Mouse (Mus musculus): Measurements from ENCODE around the gene Ccdc182. TPM values are rescaled to one million over a fixed set of nuclear protein-coding genes. Genes with fewer than 3 reads are reported as not detected.
A peak's percentile ranks its signal among the peaks of the same experiment; 100 is the strongest.

The Ccdc182 gene
- polyA plus RNA-seq, 1 experiment from 2014 or later, result not detected

- peaks cover 15% of the 10 kb centered on the region for H3K4me1 ChIP-seq
- H3K9me3 ChIP-seq, result no peaks in the 10 kb centered on the region
- H3K4me2 ChIP-seq, result no peak overlapping the region
- H3K27ac ChIP-seq, result peak overlapping the region; percentile 52
- no peak overlapping the region for H3K9ac ChIP-seq
- H3K27me3 ChIP-seq (replicated peaks), result no peaks in the 10 kb centered on the region
- WGBS, result 39% methylated on average over 5 of the region's 5 CpGs
- peak; percentile 77 for ATAC-seq (ENCODE audit: insufficient read depth, low FRiP score, low read depth)
- no peaks in the 10 kb centered on the region for H3K36me3 ChIP-seq
- H3K4me3 ChIP-seq (replicated peaks), result no peak overlapping the region
Observed at GRCm38 (mm10) chr11:88334893-88335292, 41.0 kb downstream of the Ccdc182 start.

- WGBS, result 94% methylated on average over 3 of the region's 3 CpGs
- H3K9ac ChIP-seq, result no peak overlapping the region
- H3K4me2 ChIP-seq, result no peak overlapping the region
- H3K4me1 ChIP-seq, result no peaks in the 10 kb centered on the region
- no peaks in the 10 kb centered on the region for H3K27me3 ChIP-seq (replicated peaks)
- no peak overlapping the region for H3K27ac ChIP-seq
- H3K36me3 ChIP-seq, result no peaks in the 10 kb centered on the region
- ATAC-seq (ENCODE audit: insufficient read depth, low FRiP score, low read depth), result no peak
- no peak overlapping the region for H3K4me3 ChIP-seq (replicated peaks)
- H3K9me3 ChIP-seq, result no peaks in the 10 kb centered on the region
Observed at GRCm38 (mm10) chr11:88337926-88338325, 44.1 kb downstream of the Ccdc182 start.

Other genes starting within 250 kb of the Ccdc182 start
- 271 TPM in 2 replicates for gene Srsf1, start 246.7 kb upstream of the Ccdc182 start, polyA plus RNA-seq (2015; fragmentation: Nextera tagmentation; extraction: Ambion mirVana)
- gene Vezf1, start 225.8 kb upstream of the Ccdc182 start, polyA plus RNA-seq (2015; fragmentation: Nextera tagmentation; extraction: Ambion mirVana), result 34.0 and 35.1 TPM in 2 replicates
- 23.8 and 26.7 TPM in 2 replicates for gene Cuedc1, start 196.0 kb upstream of the Ccdc182 start, polyA plus RNA-seq (2015; fragmentation: Nextera tagmentation; extraction: Ambion mirVana)
- gene Mrps23, start 89.7 kb upstream of the Ccdc182 start, polyA plus RNA-seq (2015; fragmentation: Nextera tagmentation; extraction: Ambion mirVana), result 52.8 and 59.5 TPM in 2 replicates